ENCODE assay signal across 24 mouse cellular contexts in genomic region chr1:127373559-127373958, GRCm38 (mm10).
DNase-seq lines count a peak whose midpoint lies in the region; ATAC-seq and TF ChIP-seq lines count a peak whose summit lies in the region.
"Had no signal": no experiment of that assay in that cellular context is flagged by ENCODE, and none has a peak within 500 bp of the region (broad histone marks: within the 10 kb centered on the region; RNA-seq: fewer than 3 reads in every experiment).

No protein-coding gene starts in this region.

- no peak overlapping the region for H3K9ac ChIP-seq in forebrain, embryonic 15.5 days (replicated peaks)
- no peak overlapping the region for H3K9ac ChIP-seq in hindbrain, postnatal 0 days (replicated peaks; ENCODE audit: low read length)
- no peak overlapping the region for H3K9ac ChIP-seq in neural tube, embryonic 12.5 days
- H3K9ac ChIP-seq: embryonic facial prominence, embryonic 13.5 days; heart, embryonic 12.5 days; intestine, embryonic 15.5 days; stomach, embryonic 15.5 days had no signal

- no peak overlapping the region for H3K4me2 ChIP-seq in forebrain, embryonic 15.5 days (replicated peaks)
- H3K4me2 ChIP-seq in hindbrain, postnatal 0 days (ENCODE audit: low read depth, low read length) = no peak overlapping the region
- H3K4me2 ChIP-seq in neural tube, embryonic 12.5 days (replicated peaks) = no peak overlapping the region
- H3K4me2 ChIP-seq: embryonic facial prominence, embryonic 13.5 days; heart, embryonic 12.5 days; intestine, embryonic 15.5 days; liver, embryonic 11.5 days; stomach, embryonic 15.5 days had no signal

- no peak for TF ChIP-seq CTCF in hindbrain, postnatal 0 days (IDR thresholded peaks at IDR 0.05; ENCODE audit: low read depth)

- H3K4me3 ChIP-seq in forebrain, embryonic 15.5 days = no peak overlapping the region
- no peak overlapping the region for H3K4me3 ChIP-seq in forebrain, embryonic 10.5 days
- H3K4me3 ChIP-seq in hindbrain, postnatal 0 days (ENCODE audit: low read length) = no peak overlapping the region
- no peak overlapping the region for H3K4me3 ChIP-seq in neural tube, embryonic 12.5 days
- H3K4me3 ChIP-seq: embryonic facial prominence, embryonic 13.5 days; heart, embryonic 12.5 days; intestine, embryonic 15.5 days; left cerebral cortex, adult 2 months; stomach, embryonic 15.5 days had no signal

- H3K9me3 ChIP-seq in forebrain, embryonic 15.5 days = no peaks in the 10 kb centered on the region
- no peaks in the 10 kb centered on the region for H3K9me3 ChIP-seq in forebrain, embryonic 10.5 days
- H3K9me3 ChIP-seq in hindbrain, postnatal 0 days (ENCODE audit: low read length) = no peaks in the 10 kb centered on the region
- H3K9me3 ChIP-seq in neural tube, embryonic 12.5 days = no peaks in the 10 kb centered on the region
- H3K9me3 ChIP-seq: embryonic facial prominence, embryonic 13.5 days; heart, embryonic 12.5 days; intestine, embryonic 15.5 days; stomach, embryonic 15.5 days had no signal

- no peak for DNase-seq in forebrain, embryonic 10.5 days (ENCODE audit: extremely low spot score, low spot score)
- DNase-seq in fat pad, adult 2 months (ENCODE audit: extremely low read depth, low read depth, low spot score) = peak; percentile 54
- DNase-seq in hindbrain, postnatal 0 days (ENCODE audit: low spot score) = peak; percentile 32
- no peak for DNase-seq in lung, postnatal 4 days
- DNase-seq in heart, postnatal 4 days = no peak
- no peak for DNase-seq in frontal cortex, postnatal 14 days (ENCODE audit: low spot score in 2 of 2)
- DNase-seq: adrenal gland, adult 8-10 months; cerebellum, adult 9-11 months; gastrocnemius, postnatal 36 days; lung, adult 2 months; lung, postnatal 36 days; spleen, adult 18-20 months; thymus, adult 18-20 months; thymus, postnatal 4 days had no signal

- peaks cover 13% of the 10 kb centered on the region for H3K4me1 ChIP-seq in forebrain, embryonic 15.5 days
- peaks cover 29% of the 10 kb centered on the region for H3K4me1 ChIP-seq in forebrain, embryonic 10.5 days
- H3K4me1 ChIP-seq in hindbrain, postnatal 0 days (ENCODE audit: insufficient read depth, low read length) = peaks cover 6% of the 10 kb centered on the region
- peaks cover 11% of the 10 kb centered on the region; the same call in 1 of the 2 replicates for H3K4me1 ChIP-seq in neural tube, embryonic 12.5 days
- H3K4me1 ChIP-seq: intestine, embryonic 15.5 days; stomach, embryonic 15.5 days had no signal

- peak overlapping the region; percentile 11; the same call in 1 of the 2 replicates for H3K27ac ChIP-seq in forebrain, embryonic 15.5 days (replicated peaks)
- H3K27ac ChIP-seq in forebrain, embryonic 10.5 days = no peak overlapping the region
- H3K27ac ChIP-seq in hindbrain, postnatal 0 days = 0 out of 2 replicates have a peak overlapping the region, but pooled peaks have one; percentile 11
- 0 out of 2 replicates have a peak overlapping the region, but pooled peaks have one; percentile 46 for H3K27ac ChIP-seq in neural tube, embryonic 12.5 days
- H3K27ac ChIP-seq: intestine, embryonic 15.5 days; left cerebral cortex, adult 2 months; stomach, embryonic 15.5 days had no signal

- WGBS in forebrain, embryonic 15.5 days = 55% methylated on average over 5 of the region's 5 CpGs
- WGBS in forebrain, embryonic 10.5 days = 61% methylated on average over 5 of the region's 5 CpGs
- 46% methylated on average over 5 of the region's 5 CpGs for WGBS in hindbrain, postnatal 0 days
- WGBS in neural tube, embryonic 12.5 days = 36% methylated on average over 5 of the region's 5 CpGs

- no peaks in the 10 kb centered on the region for H3K27me3 ChIP-seq in forebrain, embryonic 15.5 days
- H3K27me3 ChIP-seq in forebrain, embryonic 10.5 days (ENCODE audit: poor library complexity, severe bottlenecking) = peaks cover 33% of the 10 kb centered on the region
- no peaks in the 10 kb centered on the region for H3K27me3 ChIP-seq in hindbrain, postnatal 0 days (ENCODE audit: insufficient read depth, low read length)
- no peaks in the 10 kb centered on the region for H3K27me3 ChIP-seq in neural tube, embryonic 12.5 days (replicated peaks)
- H3K27me3 ChIP-seq: embryonic facial prominence, embryonic 13.5 days; heart, embryonic 12.5 days; intestine, embryonic 15.5 days; Patski; stomach, embryonic 15.5 days had no signal

- no peak for ATAC-seq in forebrain, embryonic 15.5 days (replicated peaks)
- ATAC-seq in hindbrain, postnatal 0 days = no peak
- ATAC-seq in neural tube, embryonic 12.5 days (ENCODE audit: low FRiP score, low read depth) = peak; percentile 65; the same call in 1 of the 2 replicates
- ATAC-seq: CD4-positive, CD25-positive, alpha-beta regulatory T cell, adult 4 months; intestine, embryonic 15.5 days; Patski had no signal

- H3K36me3 ChIP-seq in forebrain, embryonic 15.5 days = 0 out of 2 replicates have a peak, but pooled peaks cover 7% of the 10 kb centered on the region
- H3K36me3 ChIP-seq in forebrain, embryonic 10.5 days (replicated peaks) = peaks cover 31% of the 10 kb centered on the region
- H3K36me3 ChIP-seq in hindbrain, postnatal 0 days (ENCODE audit: insufficient read depth, low read length) = no peaks in the 10 kb centered on the region; the same call in 1 of the 2 replicates
- peaks cover 8% of the 10 kb centered on the region; the same call in 1 of the 2 replicates for H3K36me3 ChIP-seq in neural tube, embryonic 12.5 days
- H3K36me3 ChIP-seq: intestine, embryonic 15.5 days; stomach, embryonic 15.5 days had no signal

Comparison
In these comparisons a context has a peak if more than half of its experiments do, and no peak if none do; other contexts are left out.
1. DNase-seq: peak in fat pad, adult 2 months (single experiment) and hindbrain, postnatal 0 days (single experiment); none in forebrain, embryonic 10.5 days (single experiment), lung, postnatal 4 days (0 of 2), heart, postnatal 4 days (single experiment) and frontal cortex, postnatal 14 days (0 of 2).